Mouse (Mus musculus) myocyte (in vitro differentiated cells): Measurements from ENCODE around the gene Supt4a. TPM values are rescaled to one million over a fixed set of nuclear protein-coding genes. Genes with fewer than 3 reads are reported as not detected.

Source experiments
- H3K27me3 ChIP-seq: one replicate; pipeline ENCODE4 v1.6.1; 2011; ENCODE audit not compliant: control insufficient read depth, insufficient read depth, insufficient read length
- H3K36me3 ChIP-seq: one replicate; pipeline ENCODE4 v1.6.1; 2011; ENCODE audit not compliant: control insufficient read depth, insufficient read depth
- H3K4me2 ChIP-seq: one replicate; pipeline ENCODE4 v1.6.1; 2011; ENCODE audit warnings: low read depth, control low read depth
- H3K4me3 ChIP-seq: one replicate; pipeline ENCODE4 v1.5.1; 2011; ENCODE audit warnings: mild to moderate bottlenecking, control low read depth, moderate library complexity
- H3K79me2 ChIP-seq: one replicate; pipeline ENCODE4 v1.6.1; 2011; ENCODE audit not compliant: control insufficient read depth, insufficient read depth
- H3ac ChIP-seq: one replicate; pipeline ENCODE4 v1.6.1; 2011; ENCODE audit not compliant: control insufficient read depth, insufficient read length
- CEBPB ChIP-seq: IDR thresholded peaks from 2 replicates; pipeline ENCODE4 v1.6.1; 2011; ENCODE audit warnings: mild to moderate bottlenecking, moderate library complexity; ENCODE audit not compliant: poor library complexity, insufficient read depth, severe bottlenecking
- E2F4 ChIP-seq: IDR thresholded peaks from one replicate; pipeline ENCODE4 v1.6.1; 2011; ENCODE audit warnings: mild to moderate bottlenecking, control low read depth, moderate library complexity; ENCODE audit not compliant: insufficient read depth
- MAX ChIP-seq: IDR thresholded peaks from one replicate; pipeline ENCODE4 v1.6.1; 2011; ENCODE audit warnings: low read depth, mild to moderate bottlenecking, control low read depth
- MYOD1 ChIP-seq, 3 experiments: IDR thresholded peaks; one replicate each; pipeline ENCODE4 v1.6.1; 2011; ENCODE audit warnings: control low read depth in 2 of 3, low read depth in 2 of 3, mild to moderate bottlenecking in 2 of 3, moderate library complexity in 1 of 3; ENCODE audit not compliant: insufficient read length in 2 of 3, control insufficient read depth in 1 of 3
- MYOG ChIP-seq, 3 experiments: IDR thresholded peaks; one replicate each; pipeline ENCODE4 v1.6.1; 2011; ENCODE audit warnings: control low read depth in 2 of 3, low read depth in 2 of 3, mild to moderate bottlenecking in 2 of 3; ENCODE audit not compliant: insufficient read length in 2 of 3, control insufficient read depth in 1 of 3, insufficient read depth in 1 of 3
- POLR2A ChIP-seq: IDR thresholded peaks from one replicate; pipeline ENCODE4 v1.6.1; 2011; ENCODE audit warnings: low read depth, mild to moderate bottlenecking, control low read depth, moderate library complexity; ENCODE audit not compliant: insufficient read length
- POLR2AphosphoS2 ChIP-seq: IDR thresholded peaks from one replicate; pipeline ENCODE4 v1.6.1; 2011; ENCODE audit warnings: low read depth, control low read depth; ENCODE audit not compliant: insufficient read length
- REST ChIP-seq: IDR thresholded peaks from one replicate; pipeline ENCODE4 v1.6.1; 2011; ENCODE audit warnings: mild to moderate bottlenecking, control low read depth, moderate library complexity; ENCODE audit not compliant: insufficient read depth, insufficient read length
- SRF ChIP-seq: IDR thresholded peaks from one replicate; pipeline ENCODE4 v1.6.1; 2011; ENCODE audit warnings: low read depth; ENCODE audit not compliant: control insufficient read depth, insufficient read length
- TCF12 ChIP-seq: IDR thresholded peaks from one replicate; pipeline ENCODE4 v1.6.1; 2011; ENCODE audit warnings: mild to moderate bottlenecking, control low read depth; ENCODE audit not compliant: poor library complexity, insufficient read depth, severe bottlenecking
- TCF3 ChIP-seq: IDR thresholded peaks from one replicate; pipeline ENCODE4 v1.6.1; 2011; ENCODE audit warnings: low read depth, control low read depth; ENCODE audit not compliant: insufficient read length
- USF1 ChIP-seq: IDR thresholded peaks from one replicate; pipeline ENCODE4 v1.6.1; 2011; ENCODE audit warnings: low read depth, mild to moderate bottlenecking, control low read depth, moderate library complexity
- polyA plus RNA-seq: library from polyadenylated mRNA; unstranded; fragments of >200 nt; fragmentation: generic; extraction: Trizol; gene quantifications from one replicate; pipeline ENCODE4 v1.2.1, GENCODE M21; 2012; ENCODE audit warnings: missing spikeins

Gene Supt4a
- polyA plus RNA-seq, 1 experiment = 159 TPM

GRCm38 (mm10) chr11:87735691-87736090 is 1.7 kb upstream of the Supt4a start:
- TF ChIP-seq MAX = no peak
- no peak for TF ChIP-seq MYOD1 (IDR thresholded peaks at IDR 0.05; ENCODE audit: control insufficient read depth in 1 of 3, insufficient read length in 2 of 3, low read depth in 2 of 3)
- no peak for TF ChIP-seq POLR2A
- no peak for TF ChIP-seq MYOG (IDR thresholded peaks at IDR 0.05; ENCODE audit: control insufficient read depth in 1 of 3, insufficient read depth in 1 of 3, insufficient read length in 2 of 3, low read depth in 2 of 3)
- no peak overlapping the region for H3K4me2 ChIP-seq
- peaks cover 13% of the 10 kb centered on the region for H3K36me3 ChIP-seq
- H3K79me2 ChIP-seq = peaks cover 13% of the 10 kb centered on the region
- H3K4me3 ChIP-seq = peak overlapping the region; percentile 91
- peaks cover 7% of the 10 kb centered on the region for H3K27me3 ChIP-seq
- no peak overlapping the region for H3ac ChIP-seq

GRCm38 (mm10) chr11:87736647-87737134 is 661 bp upstream of the Supt4a start:
- H3K36me3 ChIP-seq = peaks cover 14% of the 10 kb centered on the region

GRCm38 (mm10) chr11:87743691-87744090 is 6.3 kb downstream of the Supt4a start:
- Histone ChIP-seq H3K36me3 (peaks cover 34% of the 10 kb centered on the region), H3ac (no peak overlapping the region)

More at GRCm38 (mm10) chr11:87736647-87737134, 661 bp upstream of the Supt4a start:
- TF ChIP-seq POLR2A (no peak), E2F4 (no peak), MYOD1 (IDR thresholded peaks at IDR 0.05; ENCODE audit: control insufficient read depth in 1 of 3, insufficient read length in 2 of 3, low read depth in 2 of 3) (no peak), TCF3 (no peak), MYOG (IDR thresholded peaks at IDR 0.05; ENCODE audit: control insufficient read depth in 1 of 3, insufficient read depth in 1 of 3, insufficient read length in 2 of 3, low read depth in 2 of 3) (no peak), REST (no peak), POLR2AphosphoS2 (no peak), TCF12 (no peak), MAX (no peak), CEBPB (no peak), USF1 (no peak), SRF (no peak)
- peak overlapping the region; percentile 56 for H3ac ChIP-seq
- H3K79me2 ChIP-seq = peaks cover 13% of the 10 kb centered on the region
- peak overlapping the region; percentile 80 for H3K4me2 ChIP-seq
- peak overlapping the region; percentile 91 for H3K4me3 ChIP-seq
- H3K27me3 ChIP-seq = peaks cover 7% of the 10 kb centered on the region

GRCm38 (mm10) chr11:87744964-87745363 is 7.6 kb downstream of the Supt4a start:
- TF ChIP-seq USF1 (no peak), SRF (no peak), E2F4 (no peak), TCF3 (no peak), REST (no peak), MAX (no peak), POLR2A (no peak), CEBPB (no peak), TCF12 (no peak), POLR2AphosphoS2 (no peak), MYOD1 (IDR thresholded peaks at IDR 0.05; ENCODE audit: control insufficient read depth in 1 of 3, insufficient read length in 2 of 3, low read depth in 2 of 3) (no peak), MYOG (IDR thresholded peaks at IDR 0.05; ENCODE audit: control insufficient read depth in 1 of 3, insufficient read depth in 1 of 3, insufficient read length in 2 of 3, low read depth in 2 of 3) (no peak)
- H3K36me3 ChIP-seq = peaks cover 28% of the 10 kb centered on the region
- no peak overlapping the region for H3K4me3 ChIP-seq
- H3K4me2 ChIP-seq = no peak overlapping the region
- no peak overlapping the region for H3ac ChIP-seq
- no peaks in the 10 kb centered on the region for H3K79me2 ChIP-seq
- no peaks in the 10 kb centered on the region for H3K27me3 ChIP-seq

More at GRCm38 (mm10) chr11:87743691-87744090, 6.3 kb downstream of the Supt4a start:
- Histone ChIP-seq H3K27me3 (no peaks in the 10 kb centered on the region), H3K79me2 (peaks cover 2% of the 10 kb centered on the region), H3K4me2 (no peak overlapping the region), H3K4me3 (no peak overlapping the region)
- TF ChIP-seq POLR2AphosphoS2 (no peak), TCF12 (no peak), MYOD1 (IDR thresholded peaks at IDR 0.05; ENCODE audit: control insufficient read depth in 1 of 3, insufficient read length in 2 of 3, low read depth in 2 of 3) (no peak), TCF3 (no peak), USF1 (no peak), MYOG (IDR thresholded peaks at IDR 0.05; ENCODE audit: control insufficient read depth in 1 of 3, insufficient read depth in 1 of 3, insufficient read length in 2 of 3, low read depth in 2 of 3) (no peak), E2F4 (no peak), REST (no peak), CEBPB (no peak)
